Mouse (Mus musculus) liver, embryonic 16.5 days (tissue): Measurements from ENCODE around the gene Fcna. TPM values are rescaled to one million over a fixed set of nuclear protein-coding genes. Genes with fewer than 3 reads are reported as not detected.

Source experiments
- ATAC-seq: fragments of 200-750 bp; cut with Nextera tagmentation; 2 replicates; pipeline ENCODE4 v1.8.0; 2017; ENCODE audit warnings: low read depth, mild to moderate bottlenecking, moderate number of reproducible peaks, moderate library complexity
- H3K27ac ChIP-seq: fragments of 300-500 bp; sonication (generic); 2 replicates; pipeline ENCODE4 v1.5.1; 2014; ENCODE audit warnings: mild to moderate bottlenecking, low read length
- H3K27me3 ChIP-seq: fragments of 300-500 bp; sonication (generic); 2 replicates; pipeline ENCODE4 v1.6.1; 2014; ENCODE audit warnings: low read depth, low read length, mixed read lengths; ENCODE audit not compliant: control insufficient read depth, insufficient read depth
- H3K36me3 ChIP-seq: fragments of 300-500 bp; sonication (generic); 2 replicates; pipeline ENCODE4 v1.6.1; 2014; ENCODE audit warnings: mild to moderate bottlenecking; ENCODE audit not compliant: control insufficient read depth, insufficient read depth
- H3K4me1 ChIP-seq: fragments of 300-500 bp; sonication (generic); 2 replicates; pipeline ENCODE4 v1.6.1; 2014; ENCODE audit warnings: low read depth, low read length, mixed read lengths; ENCODE audit not compliant: control insufficient read depth
- H3K4me2 ChIP-seq: fragments of 300-500 bp; sonication (generic); 2 replicates; pipeline ENCODE4 v1.6.1; 2014; ENCODE audit warnings: low read depth, low read length, mixed read lengths
- H3K4me3 ChIP-seq: fragments of 300-500 bp; sonication (generic); 2 replicates; pipeline ENCODE4 v1.5.1; 2014; ENCODE audit warnings: low read depth, mild to moderate bottlenecking, low read length
- H3K9ac ChIP-seq: fragments of 300-500 bp; sonication (generic); 2 replicates; pipeline ENCODE4 v1.6.1; 2014; ENCODE audit warnings: low read depth, low read length
- H3K9me3 ChIP-seq: fragments of 300-500 bp; sonication (generic); replicated peaks from 2 replicates; pipeline ENCODE4 v1.6.1; 2016; ENCODE audit warnings: low read length; ENCODE audit not compliant: control insufficient read depth
- WGBS: fragments of 180-500 bp; shearing (Covaris S2); extraction: QIAGEN DNeasy Blood & Tissue Kit; methylation state at CpG from one replicate; pipeline ENCODE4 v1.1.7; 2014; ENCODE audit not compliant: insufficient replicate concordance; 5-methylcytosine and 5-hydroxymethylcytosine counted together
- polyA plus RNA-seq: library from polyadenylated mRNA; unstranded; fragments of >200 nt; fragmentation: Nextera tagmentation; extraction: Ambion mirVana; gene quantifications from 2 replicates; pipeline ENCODE4 v1.2.1, GENCODE M21; 2015

The Fcna gene
- polyA plus RNA-seq, result 86.7 and 88.1 TPM in 2 replicates

DNA sequence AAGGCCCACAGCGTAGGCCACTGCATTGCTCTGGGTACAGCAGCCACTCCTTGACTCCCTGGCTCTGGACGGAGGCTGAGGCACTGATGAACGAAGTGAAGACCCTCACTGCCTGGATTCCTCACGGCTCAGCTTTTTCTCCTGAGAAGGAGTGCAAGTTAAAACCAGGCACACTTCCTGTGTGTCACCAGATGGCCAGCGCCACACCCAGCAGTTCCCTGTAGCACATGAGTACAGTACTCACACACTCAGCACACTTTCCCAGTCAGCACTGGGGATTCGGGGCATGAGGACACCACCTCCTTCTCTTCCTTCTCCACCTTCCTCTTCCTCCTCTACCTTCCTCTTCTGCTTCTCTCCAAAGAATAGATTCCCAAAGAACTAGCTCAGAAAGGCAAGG, at the start of gene Fcna:
Gene Fcna, minus strand, starts transcription at position 220 of the 400 bp plus-strand sequence.
- WGBS, result 50% methylated on average over 6 of the region's 6 CpGs
- no peaks in the 10 kb centered on the region for H3K9me3 ChIP-seq
- H3K4me2 ChIP-seq, result no peak within 1 kb of the TSS
- H3K36me3 ChIP-seq, result no peaks in the 10 kb centered on the region
- H3K9ac ChIP-seq, result no peak within 1 kb of the TSS
- H3K4me3 ChIP-seq, result no peak within 1 kb of the TSS
- H3K27me3 ChIP-seq, result no peaks in the 10 kb centered on the region
- no peak within 1 kb of the TSS for H3K27ac ChIP-seq
- ATAC-seq, result no peak
- H3K4me1 ChIP-seq, result no peaks in the 10 kb centered on the region

DNA sequence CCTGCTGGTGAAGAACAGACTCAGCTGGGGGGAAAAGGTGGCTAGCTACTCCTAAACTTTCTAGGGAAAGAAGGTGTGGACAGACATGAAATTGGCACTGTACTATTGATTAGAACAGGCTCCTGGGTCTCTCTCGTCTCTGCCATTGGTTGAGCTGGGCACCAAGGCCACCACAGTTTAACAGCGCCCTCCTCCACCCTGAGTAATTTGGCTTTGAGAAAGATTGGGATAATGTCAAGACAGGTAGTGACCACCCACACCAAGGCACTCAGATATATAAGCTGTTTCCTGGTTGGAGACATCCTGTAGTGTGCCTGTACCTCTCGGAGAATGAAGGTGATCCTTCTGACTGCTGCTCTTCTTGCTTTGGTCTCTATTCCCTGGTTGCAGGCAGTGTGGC, 48.7 kb upstream of the Fcna start, which contains the start of gene Lcn6:
Gene Lcn6, plus strand, starts transcription at position 301 of the 400 bp plus-strand sequence.
- Histone ChIP-seq H3K36me3 (no peaks in the 10 kb centered on the region), H3K9ac (no peak within 1 kb of the TSS), H3K27ac (no peak within 1 kb of the TSS), H3K4me2 (no peak within 1 kb of the TSS), H3K4me1 (no peaks in the 10 kb centered on the region), H3K27me3 (no peaks in the 10 kb centered on the region), H3K4me3 (no peak within 1 kb of the TSS), H3K9me3 (no peaks in the 10 kb centered on the region)
- WGBS, result 57% methylated on average over 3 of the region's 3 CpGs
- no peak for ATAC-seq

DNA sequence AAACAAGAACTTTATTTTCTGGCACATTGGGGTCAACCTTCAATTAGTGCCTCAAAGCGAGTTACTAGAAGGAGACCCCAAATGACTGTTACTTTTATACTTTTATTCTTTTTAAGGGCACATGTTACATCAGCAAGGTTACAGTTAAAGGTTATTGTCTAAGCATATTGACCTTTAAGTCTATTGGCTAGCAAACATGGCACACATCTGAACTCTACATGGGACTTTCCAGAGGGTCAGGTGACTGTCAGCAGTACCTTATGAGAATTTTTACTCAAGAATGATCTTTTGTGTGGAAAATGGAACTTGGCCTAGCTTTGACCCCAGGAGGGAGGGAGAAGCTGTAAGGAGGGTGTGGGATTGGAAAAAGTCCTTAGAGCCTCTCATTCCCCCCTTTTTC, 38.7 kb upstream of the Fcna start:
- no peak overlapping the region for H3K4me2 ChIP-seq
- no peak overlapping the region for H3K9ac ChIP-seq
- 33% methylated on average over 1 of the region's 1 CpGs for WGBS
- H3K4me1 ChIP-seq, result no peaks in the 10 kb centered on the region
- H3K9me3 ChIP-seq, result no peaks in the 10 kb centered on the region
- no peak overlapping the region for H3K27ac ChIP-seq
- no peaks in the 10 kb centered on the region for H3K27me3 ChIP-seq
- H3K4me3 ChIP-seq, result no peak overlapping the region
- H3K36me3 ChIP-seq, result no peaks in the 10 kb centered on the region
- ATAC-seq, result no peak

- no peak overlapping the region for H3K9ac ChIP-seq
- H3K9me3 ChIP-seq, result no peaks in the 10 kb centered on the region
- H3K36me3 ChIP-seq, result no peaks in the 10 kb centered on the region
- H3K27ac ChIP-seq, result no peak overlapping the region
- H3K4me2 ChIP-seq, result no peak overlapping the region
- WGBS, result 69% methylated on average over 5 of the region's 5 CpGs
- no peaks in the 10 kb centered on the region for H3K4me1 ChIP-seq
- H3K4me3 ChIP-seq, result no peak overlapping the region
- ATAC-seq, result no peak
- H3K27me3 ChIP-seq, result no peaks in the 10 kb centered on the region
Observed at GRCm38 (mm10) chr2:25664125-25664524, 36.3 kb upstream of the Fcna start.

DNA sequence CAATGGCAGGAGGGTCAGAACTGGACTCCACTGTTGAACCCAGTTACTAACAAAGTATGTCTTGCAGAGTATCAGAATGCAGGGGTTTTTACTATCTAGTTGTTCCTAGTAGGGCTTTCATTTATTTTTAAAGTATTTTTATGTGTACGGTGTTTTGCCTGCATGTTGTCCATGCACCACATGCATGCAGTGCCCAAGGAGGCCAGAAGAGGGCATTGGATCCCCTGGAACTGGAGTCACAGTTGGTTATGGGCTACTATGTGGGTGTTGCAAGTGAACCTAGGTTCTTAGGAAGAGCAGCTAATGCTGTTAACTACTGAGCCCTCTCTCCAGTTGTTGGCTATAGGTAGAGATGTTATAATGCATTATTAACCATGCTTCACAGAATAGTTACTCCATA, 35.7 kb upstream of the Fcna start:
- H3K9me3 ChIP-seq, result no peaks in the 10 kb centered on the region
- H3K27me3 ChIP-seq, result no peaks in the 10 kb centered on the region
- no peak for ATAC-seq
- no peaks in the 10 kb centered on the region for H3K36me3 ChIP-seq
- WGBS, result 50% methylated on average over 1 of the region's 1 CpGs
- no peaks in the 10 kb centered on the region for H3K4me1 ChIP-seq
- no peak overlapping the region for H3K4me3 ChIP-seq
- H3K9ac ChIP-seq, result no peak overlapping the region
- no peak overlapping the region for H3K27ac ChIP-seq
- H3K4me2 ChIP-seq, result no peak overlapping the region

DNA sequence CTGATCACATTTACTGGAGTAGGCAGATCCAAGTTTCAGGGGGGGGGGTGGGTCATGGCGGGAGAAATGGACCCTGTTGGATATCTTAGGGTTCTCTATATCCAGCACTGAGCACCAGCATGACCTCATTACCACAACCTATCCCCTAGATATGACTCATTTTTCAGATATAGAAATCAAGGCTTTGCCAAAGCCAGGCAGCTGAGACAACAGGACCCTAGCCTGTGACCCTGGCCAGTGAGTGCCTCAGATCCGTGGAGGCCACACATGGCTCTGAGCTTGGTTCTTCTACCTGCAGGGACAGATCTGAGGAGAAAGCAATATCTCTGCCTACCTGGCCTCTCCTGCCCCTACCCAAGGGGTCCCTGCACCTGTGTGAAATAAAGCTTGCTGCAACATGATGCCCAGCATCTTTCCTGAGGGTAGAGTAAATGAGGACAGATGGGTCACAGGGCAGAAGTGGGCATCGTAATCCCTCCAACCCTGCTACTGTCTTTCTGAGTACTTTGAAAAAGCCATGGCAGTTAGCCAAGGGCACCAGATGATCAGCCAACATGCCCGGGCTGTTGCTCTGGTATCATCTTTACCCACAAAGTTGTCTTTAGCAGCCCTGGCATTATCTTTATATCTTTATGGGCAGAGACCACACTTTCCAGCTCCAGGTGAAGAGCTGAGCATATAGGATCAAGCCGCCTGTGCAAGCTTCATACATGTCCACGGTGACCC, 33.6 kb upstream of the Fcna start:
- no peak for ATAC-seq
- no peak overlapping the region for H3K27ac ChIP-seq
- 60% methylated on average over 6 of the region's 6 CpGs for WGBS
- no peak overlapping the region for H3K4me3 ChIP-seq
- no peaks in the 10 kb centered on the region for H3K9me3 ChIP-seq
- H3K36me3 ChIP-seq, result no peaks in the 10 kb centered on the region
- no peak overlapping the region for H3K4me2 ChIP-seq
- H3K27me3 ChIP-seq, result no peaks in the 10 kb centered on the region
- H3K9ac ChIP-seq, result no peak overlapping the region
- H3K4me1 ChIP-seq, result no peaks in the 10 kb centered on the region

GRCm38 (mm10) chr2:25660279-25660678, 32.4 kb upstream of the Fcna start:
- no peaks in the 10 kb centered on the region for H3K4me1 ChIP-seq
- WGBS, result 69% methylated on average over 8 of the region's 8 CpGs

GRCm38 (mm10) chr2:25657652-25658051, 29.8 kb upstream of the Fcna start, which contains the start of gene Lcn5:
Lcn5 (plus strand) TSS chr2:25657952.
- H3K9me3 ChIP-seq, result no peaks in the 10 kb centered on the region
- no peaks in the 10 kb centered on the region for H3K36me3 ChIP-seq
- no peak within 1 kb of the TSS for H3K27ac ChIP-seq
- H3K4me1 ChIP-seq, result no peaks in the 10 kb centered on the region
- no peak within 1 kb of the TSS for H3K4me2 ChIP-seq
- H3K4me3 ChIP-seq, result no peak within 1 kb of the TSS
- H3K9ac ChIP-seq, result no peak within 1 kb of the TSS
- no peaks in the 10 kb centered on the region for H3K27me3 ChIP-seq
- ATAC-seq, result no peak

More at GRCm38 (mm10) chr2:25660279-25660678, 32.4 kb upstream of the Fcna start:
- no peak overlapping the region for H3K27ac ChIP-seq
- no peaks in the 10 kb centered on the region for H3K36me3 ChIP-seq
- no peak overlapping the region for H3K4me3 ChIP-seq
- H3K27me3 ChIP-seq, result no peaks in the 10 kb centered on the region
- no peak overlapping the region for H3K9ac ChIP-seq
- no peak overlapping the region for H3K4me2 ChIP-seq
- ATAC-seq, result no peak
- no peaks in the 10 kb centered on the region for H3K9me3 ChIP-seq

GRCm38 (mm10) chr2:25657246-25657645, 29.4 kb upstream of the Fcna start:
- Histone ChIP-seq H3K27me3 (no peaks in the 10 kb centered on the region), H3K36me3 (no peaks in the 10 kb centered on the region), H3K4me1 (no peaks in the 10 kb centered on the region), H3K27ac (no peak overlapping the region), H3K4me3 (no peak overlapping the region), H3K4me2 (no peak overlapping the region), H3K9me3 (no peaks in the 10 kb centered on the region), H3K9ac (no peak overlapping the region)
- no peak for ATAC-seq
- 62% methylated on average over 4 of the region's 4 CpGs for WGBS
